Mouse (Mus musculus) hindbrain, embryonic 12.5 days (tissue): Measurements from ENCODE around the gene Epha3. TPM values are rescaled to one million over a fixed set of nuclear protein-coding genes. Genes with fewer than 3 reads are reported as not detected.

Source experiments
- ATAC-seq: fragments of 200-750 bp; cut with Nextera tagmentation; 2 replicates; pipeline ENCODE4 v1.8.0; 2017; ENCODE audit warnings: moderate TSS enrichment; ENCODE audit not compliant: low FRiP score
- H3K27ac ChIP-seq: fragments of 300-500 bp; sonication (generic); 2 replicates; pipeline ENCODE4 v1.5.1; 2016; ENCODE audit warnings: mild to moderate bottlenecking
- H3K27me3 ChIP-seq: fragments of 300-500 bp; sonication (generic); 2 replicates; pipeline ENCODE4 v1.6.1; 2016; ENCODE audit warnings: mild to moderate bottlenecking
- H3K36me3 ChIP-seq: fragments of 300-500 bp; sonication (generic); 2 replicates; pipeline ENCODE4 v1.6.1; 2016; ENCODE audit warnings: mild to moderate bottlenecking
- H3K4me1 ChIP-seq: fragments of 300-500 bp; sonication (generic); 2 replicates; pipeline ENCODE4 v1.6.1; 2016
- H3K4me2 ChIP-seq: fragments of 300-500 bp; sonication (generic); replicated peaks from 2 replicates; pipeline ENCODE4 v1.6.1; 2016; ENCODE audit warnings: mild to moderate bottlenecking
- H3K4me3 ChIP-seq: fragments of 300-500 bp; sonication (generic); 2 replicates; pipeline ENCODE4 v1.5.1; 2016; ENCODE audit warnings: mild to moderate bottlenecking
- H3K9ac ChIP-seq: fragments of 300-500 bp; sonication (generic); 2 replicates; pipeline ENCODE4 v1.6.1; 2016; ENCODE audit warnings: mild to moderate bottlenecking, moderate library complexity
- H3K9me3 ChIP-seq: fragments of 300-500 bp; sonication (generic); replicated peaks from 2 replicates; pipeline ENCODE4 v1.6.1; 2016; ENCODE audit warnings: mild to moderate bottlenecking
- WGBS: fragments of 180-500 bp; shearing (Covaris S2); methylation state at CpG from one replicate; pipeline ENCODE4 v1.1.7; 2016; 5-methylcytosine and 5-hydroxymethylcytosine counted together
- polyA plus RNA-seq: library from polyadenylated mRNA; unstranded; fragments of >200 nt; fragmentation: Nextera tagmentation; extraction: Ambion mirVana; gene quantifications from 2 replicates; pipeline ENCODE4 v1.2.1, GENCODE M21; 2016

Gene Epha3
- polyA plus RNA-seq, 1 experiment from 2014 or later, result 63.1 TPM

DNA sequence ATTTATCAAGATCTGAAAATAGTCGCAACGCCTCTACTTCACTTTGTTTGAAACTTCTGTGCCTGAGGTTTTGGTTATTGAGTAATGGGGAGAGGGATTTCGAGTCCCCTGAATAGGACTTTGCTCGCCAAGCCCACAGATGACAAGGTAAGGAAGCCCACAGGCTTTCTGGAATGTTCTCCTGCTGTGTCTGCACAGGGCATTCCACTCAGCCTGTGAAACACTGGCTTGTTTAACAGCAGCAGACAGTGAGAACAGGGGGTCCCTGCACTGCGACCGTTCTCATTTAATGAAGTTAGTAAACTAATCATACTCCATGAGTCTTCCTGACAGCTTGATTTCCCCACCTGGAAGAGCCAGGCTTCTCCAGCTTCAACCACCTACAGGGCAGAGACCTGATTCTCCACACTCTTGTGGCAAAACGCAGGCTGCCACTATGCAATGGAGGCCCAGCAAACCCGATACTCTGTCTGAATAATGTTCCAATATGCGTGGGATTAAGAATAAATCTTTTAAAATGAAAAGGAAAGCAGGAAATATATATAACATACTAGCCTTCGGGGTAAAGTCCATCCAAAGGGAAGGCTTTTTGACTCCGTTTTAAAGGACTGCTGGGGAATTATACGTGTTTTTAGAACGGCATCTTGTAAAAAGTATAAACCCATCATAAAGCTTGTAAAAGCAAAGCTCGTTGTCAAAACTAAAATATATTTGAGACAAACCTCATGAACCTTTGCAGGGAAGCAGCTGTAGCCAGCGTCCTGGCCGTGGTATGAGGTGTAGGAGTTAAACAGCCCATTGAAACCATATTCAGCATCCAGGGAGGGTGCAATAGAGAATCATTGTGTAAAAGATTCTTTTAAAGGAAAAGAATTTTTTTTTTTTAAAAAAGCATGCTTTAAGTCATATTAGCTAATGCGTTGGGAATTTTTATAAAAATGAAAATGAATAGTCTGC, 156.8 kb downstream of the Epha3 start:
- Histone ChIP-seq H3K4me2 (no peak overlapping the region), H3K4me3 (no peak overlapping the region), H3K9ac (no peak overlapping the region), H3K4me1 (no peaks in the 10 kb centered on the region), H3K27me3 (no peaks in the 10 kb centered on the region), H3K36me3 (no peaks in the 10 kb centered on the region), H3K9me3 (no peaks in the 10 kb centered on the region), H3K27ac (no peak overlapping the region)
- 71% methylated on average over 17 of the region's 17 CpGs for WGBS
- ATAC-seq, result no peak

DNA sequence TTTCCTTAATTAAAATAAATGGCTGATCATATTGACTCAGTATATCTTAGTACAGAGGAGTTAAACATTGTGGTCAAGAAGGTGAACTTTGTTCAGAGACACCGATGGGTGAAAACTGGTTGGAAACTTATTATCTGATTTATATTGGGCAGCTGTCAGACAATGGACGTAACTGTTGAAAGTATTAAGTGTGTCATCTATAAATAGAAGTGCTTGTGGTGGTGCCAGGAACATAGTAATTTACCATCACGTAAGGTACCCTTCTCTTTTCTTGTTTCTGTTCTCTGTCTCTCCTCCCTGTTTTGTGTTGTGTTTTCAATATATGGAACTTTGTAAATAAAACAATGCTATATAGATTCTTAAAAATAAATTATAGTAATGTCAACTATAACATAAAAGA, 174.6 kb downstream of the Epha3 start:
- Histone ChIP-seq H3K4me3 (no peak overlapping the region), H3K4me2 (no peak overlapping the region), H3K4me1 (no peaks in the 10 kb centered on the region), H3K9me3 (no peaks in the 10 kb centered on the region), H3K27ac (no peak overlapping the region), H3K36me3 (no peaks in the 10 kb centered on the region), H3K27me3 (no peaks in the 10 kb centered on the region), H3K9ac (no peak overlapping the region)
- 84% methylated on average over 3 of the region's 3 CpGs for WGBS
- no peak for ATAC-seq

DNA sequence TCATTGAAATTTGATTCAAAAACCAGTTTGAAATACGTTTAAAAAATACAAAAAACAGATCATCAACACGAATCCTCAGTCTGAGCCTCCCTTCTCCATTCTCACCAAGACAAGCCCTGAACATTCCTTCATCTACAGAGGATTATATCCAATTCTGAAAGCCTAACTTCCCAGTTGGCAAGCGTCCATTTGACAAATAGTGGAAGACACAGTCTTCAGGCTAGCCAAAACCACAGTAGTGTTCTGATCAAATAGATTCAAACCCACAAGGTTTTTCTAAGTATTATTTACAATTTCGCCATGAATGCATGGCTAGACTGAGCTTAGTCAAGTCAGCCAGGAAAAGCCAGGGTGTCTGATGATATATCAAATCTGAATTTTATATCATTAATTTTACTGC, 179.8 kb downstream of the Epha3 start:
- WGBS, result 87% methylated on average over 4 of the region's 4 CpGs
- Histone ChIP-seq H3K36me3 (no peaks in the 10 kb centered on the region), H3K4me3 (no peak overlapping the region), H3K27me3 (no peaks in the 10 kb centered on the region), H3K9me3 (no peaks in the 10 kb centered on the region), H3K4me2 (no peak overlapping the region), H3K9ac (no peak overlapping the region), H3K4me1 (no peaks in the 10 kb centered on the region), H3K27ac (no peak overlapping the region)
- no peak for ATAC-seq

DNA sequence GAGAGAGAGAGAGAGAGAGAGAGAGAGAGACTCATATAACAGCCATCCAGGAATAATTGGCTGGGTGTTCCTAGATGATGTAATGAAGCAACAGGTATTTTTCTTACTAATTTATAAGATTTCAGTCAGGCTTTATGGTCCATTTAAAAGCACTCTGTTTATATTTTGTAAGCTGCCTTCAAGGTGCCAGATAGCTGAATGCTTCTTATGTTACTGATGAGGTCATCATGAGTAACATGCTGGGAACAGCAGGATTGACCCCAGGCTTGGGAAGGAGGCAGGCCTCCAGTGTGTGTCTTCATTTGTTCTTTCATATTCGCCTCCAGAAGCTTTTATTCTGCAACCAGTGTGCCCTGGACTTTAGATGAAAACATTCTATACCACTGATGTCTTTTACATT, 189.5 kb downstream of the Epha3 start:
- H3K4me1 ChIP-seq, result no peaks in the 10 kb centered on the region
- ATAC-seq, result no peak
- WGBS, result 26% methylated on average over 1 of the region's 1 CpGs
- H3K36me3 ChIP-seq, result no peaks in the 10 kb centered on the region
- H3K4me3 ChIP-seq, result no peak overlapping the region
- no peaks in the 10 kb centered on the region for H3K9me3 ChIP-seq
- no peaks in the 10 kb centered on the region for H3K27me3 ChIP-seq
- H3K27ac ChIP-seq, result no peak overlapping the region
- H3K4me2 ChIP-seq, result no peak overlapping the region
- no peak overlapping the region for H3K9ac ChIP-seq

DNA sequence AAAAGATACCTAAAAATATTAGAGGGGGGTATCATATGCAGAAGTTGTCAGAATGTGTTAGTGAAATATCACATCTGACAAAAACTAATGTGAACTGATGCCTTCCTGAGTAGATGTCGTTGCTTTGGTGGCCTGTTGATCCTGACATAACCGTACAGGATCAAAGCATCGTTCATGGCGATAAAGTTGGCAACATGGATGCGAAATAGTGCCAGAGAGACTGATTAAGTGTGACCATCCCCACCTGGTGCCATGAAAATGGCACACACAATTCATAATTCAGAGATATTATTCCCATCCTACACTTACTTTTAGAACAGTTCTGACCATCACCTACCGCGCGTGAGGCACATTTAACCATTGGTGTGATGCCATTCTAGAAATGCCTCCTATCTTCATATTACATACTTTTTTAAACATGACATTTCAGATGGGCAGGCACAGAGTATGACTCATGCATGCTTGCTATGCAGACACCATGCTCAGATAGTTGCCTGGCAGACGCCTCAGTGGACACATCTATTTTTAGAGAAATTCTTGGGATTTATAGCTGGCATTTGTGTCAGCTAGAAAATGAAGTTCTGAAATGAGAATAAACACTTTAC, 190.6 kb downstream of the Epha3 start:
- H3K27me3 ChIP-seq, result no peaks in the 10 kb centered on the region
- 87% methylated on average over 9 of the region's 9 CpGs for WGBS

DNA sequence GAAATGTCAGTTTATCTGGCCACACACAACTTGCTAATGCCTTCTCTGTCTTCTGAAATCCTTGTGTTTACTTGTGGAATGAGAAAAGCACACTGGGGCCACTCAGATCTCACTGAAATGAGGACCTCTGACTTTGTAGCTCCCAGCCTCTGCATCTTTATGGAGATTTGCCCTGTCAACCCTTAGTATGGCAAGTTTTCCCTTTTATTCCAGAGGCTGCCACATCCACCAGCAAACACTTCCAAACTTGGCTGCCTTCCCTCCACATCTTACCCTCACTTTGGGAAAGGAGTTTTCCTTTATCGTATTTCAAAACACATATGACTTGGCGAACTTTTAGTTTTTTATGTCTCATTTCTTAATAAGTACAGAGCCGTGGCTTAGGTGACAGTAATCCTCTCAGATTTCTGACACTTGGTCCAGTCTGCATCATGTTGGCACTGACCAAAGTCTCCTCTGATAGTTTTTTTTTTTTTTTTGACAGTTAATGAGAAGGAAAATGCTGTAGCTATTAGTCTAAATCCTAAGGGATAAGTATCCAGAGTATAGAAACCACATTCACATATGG, 198.0 kb downstream of the Epha3 start:
- Histone ChIP-seq H3K27me3 (no peaks in the 10 kb centered on the region), H3K4me3 (no peak overlapping the region), H3K9me3 (no peaks in the 10 kb centered on the region), H3K4me2 (no peak overlapping the region), H3K4me1 (no peaks in the 10 kb centered on the region), H3K9ac (no peak overlapping the region), H3K36me3 (no peaks in the 10 kb centered on the region), H3K27ac (no peak overlapping the region)
- 67% methylated on average over 3 of the region's 3 CpGs for WGBS
- ATAC-seq, result no peak

More for the DNA sequence above, 190.6 kb downstream of the Epha3 start:
- Histone ChIP-seq H3K4me2 (no peak overlapping the region), H3K9ac (no peak overlapping the region), H3K27ac (no peak overlapping the region), H3K36me3 (no peaks in the 10 kb centered on the region), H3K4me1 (no peaks in the 10 kb centered on the region), H3K9me3 (no peaks in the 10 kb centered on the region), H3K4me3 (no peak overlapping the region)
- no peak for ATAC-seq

DNA sequence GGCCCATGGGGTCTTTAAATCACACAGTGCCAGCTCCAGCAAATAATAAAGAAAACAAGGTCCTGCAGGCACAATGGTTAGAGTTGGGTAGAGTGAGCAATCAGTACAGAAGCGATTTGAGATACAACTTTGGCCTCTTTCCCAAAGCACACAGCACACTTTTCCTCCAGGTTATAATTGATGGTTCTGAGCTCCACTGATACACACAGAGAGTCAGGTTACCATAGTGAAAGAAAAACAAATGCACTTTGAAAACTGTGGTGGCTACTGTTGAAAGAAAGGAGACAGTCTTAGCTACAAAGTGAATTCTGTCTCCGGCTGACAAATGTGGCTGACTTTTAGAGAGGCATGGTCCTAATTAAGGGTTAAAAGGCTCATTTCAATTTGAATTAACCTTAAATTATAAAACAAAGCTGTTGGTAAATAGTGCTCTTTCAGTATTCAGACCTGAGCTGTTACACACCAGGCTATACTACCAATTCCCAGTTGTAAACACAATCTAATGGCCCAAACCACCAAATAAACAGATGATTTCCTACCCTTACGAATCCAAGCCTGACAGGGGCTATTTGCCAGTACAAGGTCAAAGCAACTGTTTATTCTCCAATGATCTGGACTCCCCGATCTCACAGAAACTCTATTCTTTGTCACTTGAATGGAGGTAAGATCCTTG, 205.5 kb downstream of the Epha3 start:
- ATAC-seq, result peak; percentile 50; the same call in 1 of the 2 replicates
- no peak overlapping the region for H3K9ac ChIP-seq
- H3K27me3 ChIP-seq, result no peaks in the 10 kb centered on the region
- no peaks in the 10 kb centered on the region for H3K9me3 ChIP-seq
- WGBS, result 32% methylated on average over 4 of the region's 4 CpGs
- no peaks in the 10 kb centered on the region for H3K36me3 ChIP-seq
- H3K4me3 ChIP-seq, result no peak overlapping the region
- peaks cover 6% of the 10 kb centered on the region; the same call in 1 of the 2 replicates for H3K4me1 ChIP-seq
- no peak overlapping the region for H3K27ac ChIP-seq
- no peak overlapping the region for H3K4me2 ChIP-seq

DNA sequence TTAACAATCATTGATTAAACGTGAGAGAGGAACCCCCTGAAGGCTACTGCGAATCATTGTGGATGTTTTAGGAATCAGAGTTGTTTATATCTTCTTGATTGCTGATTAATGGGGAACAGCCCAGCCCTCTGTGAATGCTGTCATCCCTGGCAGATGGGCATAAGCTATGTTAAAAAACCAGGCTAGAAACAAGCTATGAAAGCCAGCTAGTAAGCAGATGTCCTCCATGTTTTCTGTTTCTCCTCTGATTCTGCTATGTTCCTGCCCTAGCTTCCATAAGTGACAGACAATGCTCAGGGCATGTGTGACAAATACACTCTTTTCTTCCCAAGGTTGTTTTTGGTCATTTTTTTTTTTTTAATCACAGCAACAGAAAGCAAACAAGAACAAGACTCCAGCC, 206.2 kb downstream of the Epha3 start:
- H3K4me3 ChIP-seq, result no peak overlapping the region
- H3K4me2 ChIP-seq, result no peak overlapping the region
- H3K27ac ChIP-seq, result no peak overlapping the region
- no peak overlapping the region for H3K9ac ChIP-seq
- 0 out of 2 replicates have a peak, but pooled peaks have one; percentile 44 for ATAC-seq
- H3K4me1 ChIP-seq, result peaks cover 6% of the 10 kb centered on the region; the same call in 1 of the 2 replicates
- H3K9me3 ChIP-seq, result no peaks in the 10 kb centered on the region
- H3K27me3 ChIP-seq, result no peaks in the 10 kb centered on the region
- no peaks in the 10 kb centered on the region for H3K36me3 ChIP-seq
- 52% methylated on average over 2 of the region's 2 CpGs for WGBS

DNA sequence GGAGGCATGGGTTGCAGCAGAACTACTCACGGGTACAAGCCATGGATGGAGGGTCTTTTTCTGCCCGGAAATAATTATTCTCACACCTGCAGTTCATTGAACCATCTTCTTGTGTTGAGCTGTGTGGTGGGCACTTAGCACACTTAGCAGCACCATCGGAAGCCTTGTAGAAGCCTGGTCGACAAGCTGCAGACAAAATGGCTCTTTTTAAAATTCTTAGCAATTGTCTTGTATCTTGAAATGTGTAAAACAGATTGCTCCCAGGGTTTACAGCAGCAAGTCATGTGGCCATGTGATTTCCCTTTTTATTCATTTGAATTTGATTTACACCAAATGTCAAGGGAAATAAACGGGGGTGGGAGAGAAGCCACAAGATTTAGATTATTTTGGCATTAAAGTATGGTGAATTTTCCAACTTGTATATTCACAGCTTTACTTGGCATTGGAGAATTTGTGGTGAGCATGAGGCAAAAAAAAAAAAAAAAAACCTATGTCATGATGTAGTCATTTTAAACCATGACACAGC, 210.5 kb downstream of the Epha3 start:
- Histone ChIP-seq H3K9me3 (no peaks in the 10 kb centered on the region), H3K4me1 (peaks cover 3% of the 10 kb centered on the region; the same call in 1 of the 2 replicates), H3K9ac (no peak overlapping the region), H3K36me3 (no peaks in the 10 kb centered on the region), H3K4me2 (no peak overlapping the region), H3K27me3 (no peaks in the 10 kb centered on the region), H3K27ac (no peak overlapping the region), H3K4me3 (no peak overlapping the region)
- ATAC-seq, result no peak
- 90% methylated on average over 5 of the region's 5 CpGs for WGBS

DNA sequence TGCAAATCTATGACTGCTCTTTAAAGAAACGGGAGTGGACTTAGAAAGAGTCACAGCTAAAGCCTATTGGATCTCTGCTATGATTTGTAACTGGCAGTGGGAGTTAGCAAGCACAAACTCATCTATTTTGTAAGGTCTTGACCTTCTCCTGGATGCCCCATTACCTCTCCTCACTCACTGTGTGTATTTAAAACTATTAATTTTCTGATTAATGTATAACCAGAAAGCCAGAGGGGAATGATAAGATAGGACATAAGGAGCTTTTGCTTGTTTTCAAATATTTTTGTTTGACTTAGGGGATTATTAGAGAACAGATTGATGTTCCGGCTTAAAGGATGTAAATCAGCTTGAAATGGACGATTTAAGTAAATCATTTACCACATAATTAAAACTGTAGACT, 213.2 kb downstream of the Epha3 start:
- no peaks in the 10 kb centered on the region for H3K9me3 ChIP-seq
- no peak for ATAC-seq
- H3K27ac ChIP-seq, result no peak overlapping the region
- 87% methylated on average over 3 of the region's 3 CpGs for WGBS
- no peaks in the 10 kb centered on the region for H3K27me3 ChIP-seq
- no peak overlapping the region for H3K9ac ChIP-seq
- H3K36me3 ChIP-seq, result no peaks in the 10 kb centered on the region
- no peak overlapping the region for H3K4me3 ChIP-seq
- H3K4me2 ChIP-seq, result no peak overlapping the region
- no peaks in the 10 kb centered on the region for H3K4me1 ChIP-seq

DNA sequence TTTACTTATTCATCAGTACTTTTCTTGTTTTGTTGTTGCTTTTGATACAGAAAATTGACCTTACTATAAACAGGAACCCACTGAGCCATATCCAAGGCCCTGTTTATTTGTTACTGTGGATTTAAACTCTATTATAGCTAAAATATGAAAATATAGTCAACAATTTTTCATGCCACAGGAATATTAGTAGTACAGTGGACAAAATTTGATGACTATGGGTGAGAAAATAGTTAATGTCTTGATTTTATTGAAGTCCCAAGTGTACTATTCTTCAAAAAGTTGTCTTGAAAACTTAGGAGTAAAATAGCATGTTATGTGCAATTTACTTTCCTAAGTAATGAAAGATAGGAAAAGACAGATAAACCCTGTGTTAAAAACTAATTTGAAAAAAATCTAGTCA, 217.4 kb downstream of the Epha3 start:
- no peak for ATAC-seq
- no peak overlapping the region for H3K4me2 ChIP-seq
- H3K36me3 ChIP-seq, result no peaks in the 10 kb centered on the region
- no peaks in the 10 kb centered on the region for H3K9me3 ChIP-seq
- H3K27me3 ChIP-seq, result no peaks in the 10 kb centered on the region
- no peaks in the 10 kb centered on the region for H3K4me1 ChIP-seq
- no peak overlapping the region for H3K9ac ChIP-seq
- H3K27ac ChIP-seq, result no peak overlapping the region
- no peak overlapping the region for H3K4me3 ChIP-seq

DNA sequence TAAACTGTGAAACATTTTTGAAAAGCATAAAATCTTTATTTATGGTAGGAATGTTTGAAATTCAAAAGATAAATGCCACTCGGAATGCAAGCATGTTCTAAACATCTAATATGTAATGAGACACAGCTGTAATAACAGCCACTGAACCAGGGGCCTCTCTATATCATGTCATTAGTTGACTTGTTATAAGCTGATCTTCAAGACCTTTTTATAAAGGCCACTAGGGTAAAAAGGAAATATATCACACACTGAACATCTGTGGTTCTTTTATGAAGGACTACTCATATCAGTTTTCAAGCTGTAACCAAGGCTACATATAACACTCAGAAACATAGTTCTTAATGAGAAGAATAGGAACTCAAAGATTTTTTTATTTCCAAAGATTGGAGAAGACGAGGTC, 221.3 kb downstream of the Epha3 start:
- whole genome bisulfite sequencing, result 81% methylated on average over 2 of the region's 2 CpGs
- Histone ChIP-seq H3K9ac (no peak overlapping the region), H3K4me2 (no peak overlapping the region), H3K27me3 (no peaks in the 10 kb centered on the region), H3K4me3 (no peak overlapping the region), H3K27ac (no peak overlapping the region), H3K36me3 (no peaks in the 10 kb centered on the region), H3K9me3 (no peaks in the 10 kb centered on the region), H3K4me1 (no peaks in the 10 kb centered on the region)
- ATAC-seq, result no peak
